Mouse (Mus musculus): ENCODE results near the gene Gm44965. TPM values are rescaled to one million over a fixed set of nuclear protein-coding genes. Genes with fewer than 3 reads are reported as not detected.

Gene Gm44965
- not detected for polyA plus RNA-seq (2017; shearing (Covaris generic))

DNA sequence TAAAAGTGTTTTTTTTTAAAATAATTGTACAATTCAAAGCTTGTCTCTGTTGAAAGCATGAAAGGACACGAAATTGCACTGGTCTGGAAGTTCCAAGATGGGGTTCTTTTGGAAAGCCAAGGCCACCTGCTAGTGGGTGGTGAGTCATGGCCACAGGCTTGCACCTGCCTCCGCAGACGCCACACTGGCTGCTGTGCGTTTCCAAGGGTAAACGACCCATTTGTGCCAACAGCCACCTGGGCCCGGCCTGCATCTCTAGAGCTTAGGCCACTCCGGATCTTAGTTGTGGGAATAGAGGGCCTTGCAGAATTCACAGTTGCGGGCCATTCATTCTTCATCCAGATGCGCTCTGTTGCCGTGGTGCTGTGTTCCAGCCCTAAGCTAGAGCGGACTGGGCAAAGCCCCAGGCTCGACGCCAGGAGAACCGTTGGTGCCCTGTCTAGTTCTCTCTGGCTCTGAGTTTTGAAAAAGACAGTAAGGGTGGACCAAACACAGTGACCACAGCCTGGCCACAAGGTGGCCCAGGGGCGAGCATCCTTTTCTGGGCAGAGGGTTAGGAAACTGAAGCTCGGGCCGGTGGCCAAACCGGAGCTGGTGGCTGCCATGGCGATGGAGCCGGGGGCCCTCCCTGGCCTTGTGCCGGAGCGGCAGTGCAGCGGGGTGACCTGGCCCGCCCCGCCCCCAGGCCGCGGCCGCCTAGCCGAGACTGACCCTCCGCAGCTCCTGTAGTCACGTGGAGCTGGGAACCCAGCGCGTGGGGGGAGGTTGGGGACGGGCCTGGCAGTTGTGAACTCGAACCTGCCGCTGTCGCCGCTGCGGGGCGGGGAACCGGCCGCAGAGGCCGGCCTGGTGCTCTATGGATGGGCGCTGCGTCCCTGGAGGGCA is at the start of gene Gm44965, which contains the start of gene Repin1:
Gene Gm44965, plus strand, starts transcription at position 784 of the 885 bp plus-strand sequence.
Gene Repin1, plus strand, starts transcription at position 726 of the 885 bp plus-strand sequence.

DNA sequence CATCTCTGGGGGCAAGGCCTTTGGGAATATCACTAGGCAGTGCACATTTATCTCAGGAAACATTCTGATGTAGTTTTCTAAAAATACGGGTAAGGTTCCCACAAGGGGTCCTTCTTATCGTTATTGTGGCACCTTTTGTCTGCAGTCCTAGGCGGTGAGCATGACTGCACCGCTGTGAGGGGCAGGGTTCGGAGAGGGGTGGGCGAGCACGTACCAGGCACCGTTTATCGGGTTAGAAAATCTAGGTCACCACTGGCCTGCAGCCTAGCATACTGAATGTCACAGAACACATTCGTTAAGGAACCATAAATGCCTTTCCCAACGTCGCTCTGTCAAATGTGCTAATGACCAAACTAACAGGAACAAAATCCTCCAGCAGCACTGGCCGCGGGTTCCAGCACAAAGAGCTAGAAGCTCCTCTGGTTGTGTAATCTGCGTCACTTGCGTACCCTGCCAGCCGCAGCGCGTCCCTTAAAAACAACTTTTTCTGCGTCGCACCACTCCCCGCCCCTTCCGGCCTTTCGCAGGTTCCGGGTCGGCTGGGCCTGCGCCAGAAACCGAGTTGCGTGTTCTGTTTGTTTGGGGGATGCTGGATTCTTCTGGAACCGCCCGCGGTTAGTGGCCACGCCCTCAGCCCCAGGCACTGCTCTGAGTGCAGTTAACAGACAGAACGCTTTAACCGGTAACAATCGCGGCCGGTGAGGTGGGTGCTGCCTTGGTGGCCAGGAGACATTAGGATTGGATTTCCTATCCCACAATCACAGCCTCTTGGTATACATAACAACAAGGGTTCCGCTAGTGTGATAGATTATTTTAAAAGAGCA is 39.2 kb upstream of the Gm44965 start, which contains the start of gene Lrrc61:
Gene Lrrc61, plus strand, starts transcription at position 517 of the 824 bp plus-strand sequence.

DNA sequence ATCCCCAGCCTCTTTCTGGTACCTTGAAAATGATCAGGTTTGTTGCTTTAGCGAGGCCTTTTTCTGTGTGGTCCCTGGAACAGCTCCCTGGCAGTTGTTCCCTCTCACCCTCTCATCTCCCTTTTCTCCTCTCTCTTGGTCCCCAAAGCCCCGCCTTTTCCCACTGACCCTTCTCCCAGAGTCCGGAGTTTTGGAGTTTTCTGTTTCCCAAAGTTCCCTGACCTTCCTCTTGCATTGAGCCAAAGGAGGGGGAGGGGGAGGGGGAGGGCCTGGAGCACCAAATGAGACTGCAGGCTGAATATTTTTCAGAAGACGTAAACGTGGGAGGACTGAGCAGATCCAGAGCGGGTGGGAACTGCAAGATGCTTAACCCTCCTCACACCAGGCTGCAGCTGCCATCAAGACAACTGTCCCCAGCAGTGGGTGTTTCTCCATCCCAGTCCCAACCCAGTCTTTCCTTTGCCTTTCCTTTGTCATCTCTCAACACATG is 21.1 kb upstream of the Gm44965 start, which contains the start of gene Rarres2:
Gene Rarres2, minus strand, starts transcription at position 218 of the 490 bp plus-strand sequence.

DNA sequence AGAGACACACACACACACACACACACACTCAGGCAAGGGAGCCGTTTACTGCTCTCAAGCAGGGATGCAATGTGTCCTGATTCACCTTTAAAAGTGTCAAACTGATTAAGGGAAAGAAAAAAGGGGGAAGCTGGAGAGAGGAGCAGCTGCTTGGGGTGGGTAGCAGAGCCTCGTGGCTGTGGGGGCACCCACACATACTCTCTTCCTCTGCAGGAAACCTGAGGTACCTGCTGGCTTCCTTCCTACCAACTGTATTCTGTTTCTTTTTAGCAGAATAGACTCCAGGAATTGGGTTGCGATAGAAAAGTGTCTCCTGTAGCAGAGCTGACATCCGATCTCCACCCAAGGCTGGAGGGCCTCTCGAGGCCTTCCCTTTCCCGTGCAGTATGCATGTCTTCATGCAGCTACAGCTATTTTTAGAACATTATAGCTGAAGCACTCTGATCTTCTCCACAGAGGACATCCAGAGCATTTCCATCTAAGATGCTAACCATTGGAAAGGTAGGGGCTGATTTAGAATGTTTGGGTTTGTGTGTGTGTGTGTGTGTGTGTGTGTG is 4.5 kb upstream of the Gm44965 start, which contains the start of gene Gm45021:
Gene Gm45021, plus strand, starts transcription at position 417 of the 557 bp plus-strand sequence.

DNA sequence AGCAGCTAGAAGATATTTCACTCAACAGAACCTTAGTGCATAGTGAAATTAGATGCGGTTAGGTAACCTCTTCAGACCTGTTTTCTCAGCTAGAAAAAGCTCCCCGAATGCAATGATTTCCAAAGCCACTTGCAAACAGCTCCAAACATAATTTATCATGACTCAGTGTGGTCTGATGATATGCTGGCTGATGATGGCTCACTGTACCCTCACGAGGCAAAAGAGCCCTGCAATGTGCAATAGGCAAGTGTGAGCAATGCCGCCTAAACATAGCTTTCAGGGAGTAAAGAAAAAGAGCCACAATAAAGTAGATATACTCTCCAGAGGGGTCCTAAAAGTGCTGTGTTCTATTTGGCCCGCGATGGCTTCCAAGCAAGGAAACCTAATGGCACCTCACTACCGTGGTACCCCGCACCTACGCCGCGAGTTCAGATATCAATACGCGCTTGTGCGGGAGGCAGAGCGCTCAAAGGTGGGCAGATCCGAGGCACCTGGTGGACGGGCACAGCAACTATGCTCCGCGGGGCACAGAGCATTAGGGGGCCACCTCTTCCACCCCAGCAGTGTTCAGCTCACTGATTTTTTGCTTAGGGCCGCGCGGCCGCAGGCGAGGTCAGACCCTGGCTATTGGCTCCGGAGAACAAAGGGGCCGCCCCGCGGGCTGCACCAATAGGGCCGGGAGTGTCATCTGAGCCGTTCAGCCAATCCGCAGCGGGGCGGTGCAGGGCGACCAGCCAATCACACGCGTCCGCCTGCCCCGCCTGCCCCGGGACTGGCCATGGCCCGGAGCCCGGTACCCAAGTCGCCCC is 7.7 kb downstream of the Gm44965 start, which contains the start of gene Zfp775:
Gene Zfp775, plus strand, starts transcription at position 793 of the 809 bp plus-strand sequence.

DNA sequence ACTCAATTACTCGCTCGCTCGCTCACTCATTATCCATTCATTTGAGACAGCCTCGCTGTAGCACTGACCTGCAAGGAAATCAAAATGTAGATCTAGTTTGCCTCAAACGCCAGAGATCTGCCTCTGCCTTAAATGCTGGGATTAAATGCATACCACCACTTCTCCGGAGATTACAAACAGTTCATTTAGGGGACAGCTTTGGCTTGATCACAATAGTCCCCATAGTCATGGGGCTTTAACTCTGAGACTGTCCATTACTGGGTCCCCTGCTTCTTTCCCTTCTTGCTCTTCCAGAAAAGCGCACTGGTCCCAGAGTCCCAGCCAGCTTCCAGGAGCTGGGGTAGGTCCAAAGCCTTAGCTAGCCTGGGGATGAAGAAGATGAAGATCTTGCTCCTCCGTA is 32.7 kb downstream of the Gm44965 start, which contains the start of gene AI854703:
Gene AI854703, plus strand, starts transcription at position 301 of the 400 bp plus-strand sequence.

DNA sequence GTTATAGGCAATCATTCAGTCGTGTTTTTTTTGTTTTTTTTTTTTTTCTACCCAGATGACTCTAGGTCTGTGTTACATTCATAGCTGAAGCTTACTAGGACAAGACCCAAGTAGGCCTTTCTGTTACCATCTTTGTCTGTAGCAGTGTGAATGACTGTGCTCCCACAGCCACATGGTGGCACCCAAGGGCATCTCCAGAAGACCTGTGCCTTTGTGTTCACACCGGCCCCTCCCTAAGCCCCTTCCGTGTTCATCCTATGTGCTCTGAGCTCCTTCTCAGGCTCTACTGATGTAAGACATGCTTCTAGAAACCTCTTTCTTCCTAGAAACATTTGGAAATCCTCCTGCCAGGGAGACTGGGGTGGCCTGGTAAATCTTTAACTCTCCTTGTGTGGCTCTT is 53.3 kb downstream of the Gm44965 start, which contains the start of gene Gimap8:
Gene Gimap8, plus strand, starts transcription at position 240 of the 400 bp plus-strand sequence.

Other genes with a start within 250 kb of the Gm44965 start
- 25.2 TPM for gene Krba1, start 198.4 kb upstream of the Gm44965 start, polyA plus RNA-seq (2017; shearing (Covaris generic))
- 10.2 TPM for gene Zfp467, start 148.1 kb upstream of the Gm44965 start, polyA plus RNA-seq (2017; shearing (Covaris generic))
- not detected for gene Sspo, start 145.7 kb upstream of the Gm44965 start, polyA plus RNA-seq (2017; shearing (Covaris generic))
- gene Atp6v0e2, start 56.3 kb upstream of the Gm44965 start, polyA plus RNA-seq (2017; shearing (Covaris generic)) = not detected
- 8.3 TPM for gene Lrrc61, start 39.1 kb upstream of the Gm44965 start, polyA plus RNA-seq (2017; shearing (Covaris generic))
- gene Rarres2, start 21.2 kb upstream of the Gm44965 start, polyA plus RNA-seq (2017; shearing (Covaris generic)) = not detected
- not detected for gene Gm45021, start 4.3 kb upstream of the Gm44965 start, polyA plus RNA-seq (2017; shearing (Covaris generic))
- gene Repin1, start 58 bp upstream of the Gm44965 start, polyA plus RNA-seq (2017; shearing (Covaris generic)) = 2.0 TPM
- gene Zfp775, start 8.1 kb downstream of the Gm44965 start, polyA plus RNA-seq (2017; shearing (Covaris generic)) = 6.2 TPM
- 1.3 TPM for gene AI854703, start 32.8 kb downstream of the Gm44965 start, polyA plus RNA-seq (2017; shearing (Covaris generic))
- 145 TPM for gene Gimap8, start 53.3 kb downstream of the Gm44965 start, polyA plus RNA-seq (2017; shearing (Covaris generic))
- 408 TPM for gene Gimap9, start 82.2 kb downstream of the Gm44965 start, polyA plus RNA-seq (2017; shearing (Covaris generic))
- gene Gimap4, start 90.6 kb downstream of the Gm44965 start, polyA plus RNA-seq (2017; shearing (Covaris generic)) = 1,217 TPM
- gene Gimap6, start 114.3 kb downstream of the Gm44965 start, polyA plus RNA-seq (2017; shearing (Covaris generic)) = 2,591 TPM
- gene Gm28053, start 124.7 kb downstream of the Gm44965 start, polyA plus RNA-seq (2017; shearing (Covaris generic)) = 7.0 TPM
- gene Gimap7, start 124.7 kb downstream of the Gm44965 start, polyA plus RNA-seq (2017; shearing (Covaris generic)) = 152 TPM
- gene Gimap1, start 145.1 kb downstream of the Gm44965 start, polyA plus RNA-seq (2017; shearing (Covaris generic)) = 555 TPM
- gene Gimap5, start 152.3 kb downstream of the Gm44965 start, polyA plus RNA-seq (2017; shearing (Covaris generic)) = 182 TPM
- 1,890 TPM for gene Gimap3, start 176.9 kb downstream of the Gm44965 start, polyA plus RNA-seq (2017; shearing (Covaris generic))
- gene Tmem176a, start 247.0 kb downstream of the Gm44965 start, polyA plus RNA-seq (2017; shearing (Covaris generic)) = 0.77 TPM
- 3.1 TPM for gene Tmem176b, start 247.6 kb downstream of the Gm44965 start, polyA plus RNA-seq (2017; shearing (Covaris generic))

Data from naive thymus-derived CD4-positive, alpha-beta T cell, adult 5 months (primary cell).